In the genomic region with DNA sequence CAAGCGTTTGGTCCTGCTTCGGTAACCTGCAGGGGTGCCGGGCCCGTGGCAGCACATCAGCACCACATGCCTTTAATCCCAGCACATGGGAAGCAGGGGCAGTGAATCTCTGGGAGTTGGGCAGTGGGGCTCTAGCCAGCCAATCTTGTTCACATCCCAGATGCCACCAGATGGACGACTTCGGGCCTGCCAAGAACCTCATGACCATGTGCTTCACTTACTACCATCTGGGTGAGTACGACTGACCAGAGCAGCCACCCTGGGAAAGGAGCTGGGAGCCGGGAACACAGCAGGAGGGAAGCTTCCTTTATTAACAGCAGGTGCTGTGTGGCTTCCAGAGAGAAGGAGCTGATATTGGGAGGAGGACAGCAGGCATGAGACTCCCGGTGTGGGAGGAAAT, we compare ENCODE assay signal across 23 mouse cellular contexts. TPM values are rescaled to one million over a fixed set of nuclear protein-coding genes. Genes with fewer than 3 reads are reported as not detected.
A peak's percentile ranks its signal among the peaks of the same experiment; 100 is the strongest.
DNase-seq lines count a peak whose midpoint lies in the region; ATAC-seq and TF ChIP-seq lines count a peak whose summit lies in the region.
"Had no signal": no experiment of that assay in that cellular context is flagged by ENCODE, and none has a peak within 500 bp of the region (broad histone marks: within the 10 kb centered on the region; RNA-seq: fewer than 3 reads in every experiment).

No protein-coding gene starts in this region.

- peaks cover 10% of the 10 kb centered on the region for H3K36me3 ChIP-seq in hindbrain, embryonic 16.5 days (ENCODE audit: control insufficient read depth, insufficient read depth, low read length)
- H3K36me3 ChIP-seq in hindbrain, embryonic 10.5 days, result peaks cover 16% of the 10 kb centered on the region; the same call in 1 of the 2 replicates
- peaks cover 30% of the 10 kb centered on the region for H3K36me3 ChIP-seq in megakaryocyte, embryonic 14.5 days (replicated peaks; ENCODE audit: low read length)
- no peaks in the 10 kb centered on the region for H3K36me3 ChIP-seq in myocyte (ENCODE audit: control insufficient read depth, insufficient read depth)
- H3K36me3 ChIP-seq: embryonic facial prominence, embryonic 10.5 days had no signal

- H3K4me1 ChIP-seq in hindbrain, embryonic 16.5 days (ENCODE audit: control insufficient read depth, insufficient read depth, low read depth, low read length), result peaks cover 2% of the 10 kb centered on the region; the same call in 1 of the 2 replicates
- H3K4me1 ChIP-seq in hindbrain, embryonic 10.5 days (replicated peaks), result peaks cover 45% of the 10 kb centered on the region
- peaks cover 49% of the 10 kb centered on the region for H3K4me1 ChIP-seq in megakaryocyte, embryonic 14.5 days

- peak; percentile 84 to 88 for DNase-seq in cerebellum, postnatal 10 days
- DNase-seq in cerebellum, adult 18-20 months, result no peak
- DNase-seq in hindbrain, embryonic 10.5 days (ENCODE audit: low spot score), result no peak
- DNase-seq in layer of hippocampus, adult 8-10 months (ENCODE audit: low spot score in 2 of 2), result no peak
- DNase-seq: adrenal gland, postnatal 14 days; cerebellum, adult 9-10 months; gastrocnemius, postnatal 10 days; heart, adult 18-20 months; heart, postnatal 14 days had no signal

- WGBS in hindbrain, embryonic 16.5 days, result 62% methylated on average over 9 of the region's 9 CpGs
- WGBS in hindbrain, embryonic 10.5 days, result 65% methylated on average over 9 of the region's 9 CpGs

- H3K4me2 ChIP-seq in hindbrain, embryonic 16.5 days (ENCODE audit: low read length), result no peak overlapping the region
- H3K4me2 ChIP-seq in myocyte (ENCODE audit: low read depth), result peak overlapping the region; percentile 80
- H3K4me2 ChIP-seq: heart, embryonic 11.5 days; heart, embryonic 15.5 days had no signal

- no peaks in the 10 kb centered on the region for H3K27me3 ChIP-seq in hindbrain, embryonic 16.5 days (replicated peaks; ENCODE audit: control insufficient read depth, insufficient read depth, low read length)
- no peaks in the 10 kb centered on the region for H3K27me3 ChIP-seq in hindbrain, embryonic 10.5 days (ENCODE audit: insufficient read depth, poor library complexity, severe bottlenecking)
- H3K27me3 ChIP-seq in megakaryocyte, embryonic 14.5 days (replicated peaks), result peaks cover 43% of the 10 kb centered on the region
- no peaks in the 10 kb centered on the region for H3K27me3 ChIP-seq in myocyte (ENCODE audit: control insufficient read depth, insufficient read depth, insufficient read length)
- H3K27me3 ChIP-seq: heart, embryonic 15.5 days; Patski had no signal

- no peak for TF ChIP-seq POLR2A in myocyte (IDR thresholded peaks at IDR 0.05; ENCODE audit: insufficient read length, low read depth)

- H3ac ChIP-seq in myocyte (ENCODE audit: control insufficient read depth, insufficient read length), result no peak overlapping the region

- H3K4me3 ChIP-seq in hindbrain, embryonic 16.5 days (ENCODE audit: low read length), result no peak overlapping the region
- H3K4me3 ChIP-seq in hindbrain, embryonic 10.5 days, result no peak overlapping the region
- H3K4me3 ChIP-seq in megakaryocyte, embryonic 14.5 days (replicated peaks), result peak overlapping the region; percentile 21
- no peak overlapping the region for H3K4me3 ChIP-seq in myocyte
- H3K4me3 ChIP-seq: embryonic facial prominence, embryonic 10.5 days; heart, embryonic 15.5 days had no signal

- no peaks in the 10 kb centered on the region for H3K9me3 ChIP-seq in hindbrain, embryonic 16.5 days (ENCODE audit: control insufficient read depth, low read length)
- no peaks in the 10 kb centered on the region for H3K9me3 ChIP-seq in hindbrain, embryonic 10.5 days
- H3K9me3 ChIP-seq in megakaryocyte, embryonic 14.5 days, result peaks cover 4% of the 10 kb centered on the region
- H3K9me3 ChIP-seq: embryonic facial prominence, embryonic 10.5 days; heart, embryonic 15.5 days had no signal

- H3K79me2 ChIP-seq in myocyte (ENCODE audit: control insufficient read depth, insufficient read depth), result no peaks in the 10 kb centered on the region

- peak; percentile 51; the same call in 1 of the 2 replicates for ATAC-seq in hindbrain, embryonic 16.5 days
- ATAC-seq in megakaryocyte, adult 5-6 weeks (ENCODE audit: poor library complexity, severe bottlenecking), result no peak
- ATAC-seq: activated CD4-positive, CD25-positive, alpha-beta regulatory T cell, adult 4 months; forebrain, embryonic 16.5 days; intestine, embryonic 16.5 days; Patski had no signal

- no peak overlapping the region for H3K9ac ChIP-seq in hindbrain, embryonic 16.5 days (ENCODE audit: low read depth, low read length)

- H3K27ac ChIP-seq in hindbrain, embryonic 16.5 days (ENCODE audit: low read depth, low read length), result no peak overlapping the region
- no peak overlapping the region for H3K27ac ChIP-seq in hindbrain, embryonic 10.5 days
- H3K27ac ChIP-seq: embryonic facial prominence, embryonic 10.5 days; heart, embryonic 15.5 days had no signal

TF ChIP-seq in myocyte, 11 proteins besides CTCF, POLR2A, EP300 and RAD21:
- TF ChIP-seq E2F4 (IDR thresholded peaks at IDR 0.05; ENCODE audit: insufficient read depth) (no peak), REST (IDR thresholded peaks at IDR 0.05; ENCODE audit: insufficient read depth, insufficient read length) (no peak), TCF12 (IDR thresholded peaks at IDR 0.05; ENCODE audit: insufficient read depth, poor library complexity, severe bottlenecking) (no peak), SRF (IDR thresholded peaks at IDR 0.05; ENCODE audit: control insufficient read depth, insufficient read length, low read depth) (no peak), TCF3 (IDR thresholded peaks at IDR 0.05; ENCODE audit: insufficient read length, low read depth) (no peak), MYOG (IDR thresholded peaks at IDR 0.05; ENCODE audit: control insufficient read depth in 1 of 3, insufficient read depth in 1 of 3, insufficient read length in 2 of 3, low read depth in 2 of 3) (peak in 1 of 3 experiments; percentile 5), MYOD1 (IDR thresholded peaks at IDR 0.05; ENCODE audit: control insufficient read depth in 1 of 3, insufficient read length in 2 of 3, low read depth in 2 of 3) (peak in 1 of 3 experiments; percentile 34)

RNA-seq across cellular contexts. Expression of a gene that starts 26.1 kb away (rescaled TPM):
- polyA plus RNA-seq in hindbrain, embryonic 16.5 days (2015; fragmentation: Nextera tagmentation; extraction: Ambion mirVana), result 1.8 and 2.6 TPM in 2 replicates
- polyA plus RNA-seq in hindbrain, embryonic 10.5 days (2016; fragmentation: Nextera tagmentation; extraction: Ambion mirVana), result 0.95 and 4.1 TPM in 2 replicates
- polyA plus RNA-seq in megakaryocyte, embryonic 14.5 days (2012; ENCODE audit: insufficient read depth, low replicate concordance), result not detected in 2 replicates
- total RNA-seq in megakaryocyte, adult 5-6 weeks (2015), result not detected in 2 replicates
- not detected in 2 replicates for total RNA-seq in megakaryocyte, adult 5-6 weeks (2017)
- not detected for polyA plus RNA-seq in myocyte (2012; fragmentation: generic; extraction: Trizol)
- 1 to 10 TPM in 1 of 4 experiments, under 1 TPM in 2, not detected in 1; 0.41 to 1.1 (median 0.43) TPM for total RNA-seq in layer of hippocampus, adult 8-10 months (2022)
- total RNA-seq: CH12.LX; gastrocnemius, postnatal 10 days; gastrocnemius, postnatal 4 days; heart, postnatal 14 days; hematopoietic stem cell, adult 5-6 weeks had no signal
- polyA plus RNA-seq: activated CD4-positive, CD25-positive, alpha-beta regulatory T cell, adult 4 months; heart, embryonic 11.5 days had no signal

RNA-seq across cellular contexts. Expression of a gene that starts 37.2 kb away (rescaled TPM):
- polyA plus RNA-seq in hindbrain, embryonic 16.5 days (2015; fragmentation: Nextera tagmentation; extraction: Ambion mirVana), result 32.6 and 38.0 TPM in 2 replicates
- polyA plus RNA-seq in hindbrain, embryonic 10.5 days (2016; fragmentation: Nextera tagmentation; extraction: Ambion mirVana), result 5.2 and 12.5 TPM in 2 replicates
- 2.4 and 4.1 TPM in 2 replicates for polyA plus RNA-seq in megakaryocyte, embryonic 14.5 days (2012; ENCODE audit: insufficient read depth, low replicate concordance)
- total RNA-seq in megakaryocyte, adult 5-6 weeks (2015), result 61.4 and 76.5 TPM in 2 replicates
- total RNA-seq in megakaryocyte, adult 5-6 weeks (2017), result 70.0 and 87.2 TPM in 2 replicates
- polyA plus RNA-seq in myocyte (2012; fragmentation: generic; extraction: Trizol), result 9.4 TPM
- total RNA-seq in layer of hippocampus, adult 8-10 months (2022), result 100 to 1,000 TPM; 152 to 193 (median 182) TPM
- polyA plus RNA-seq: activated CD4-positive, CD25-positive, alpha-beta regulatory T cell, adult 4 months had no signal

RNA-seq across cellular contexts. Expression of a gene that starts 49.9 kb away (rescaled TPM):
- 28.0 and 29.3 TPM in 2 replicates for polyA plus RNA-seq in hindbrain, embryonic 16.5 days (2015; fragmentation: Nextera tagmentation; extraction: Ambion mirVana)
- 34.1 and 38.7 TPM in 2 replicates for polyA plus RNA-seq in hindbrain, embryonic 10.5 days (2016; fragmentation: Nextera tagmentation; extraction: Ambion mirVana)
- polyA plus RNA-seq in megakaryocyte, embryonic 14.5 days (2012; ENCODE audit: insufficient read depth, low replicate concordance), result 29.1 and 34.2 TPM in 2 replicates
- 21.1 and 23.0 TPM in 2 replicates for total RNA-seq in megakaryocyte, adult 5-6 weeks (2015)
- 31.8 and 33.3 TPM in 2 replicates for total RNA-seq in megakaryocyte, adult 5-6 weeks (2017)
- 31.7 TPM for polyA plus RNA-seq in myocyte (2012; fragmentation: generic; extraction: Trizol)
- 10 to 100 TPM; 28.4 to 37.8 (median 32.3) TPM for total RNA-seq in layer of hippocampus, adult 8-10 months (2022)

Comparison
In these comparisons a context has a peak if more than half of its experiments do, and no peak if none do; other contexts are left out.
1. DNase-seq: peak in cerebellum, postnatal 10 days (2 of 2); none in cerebellum, adult 18-20 months (0 of 2), hindbrain, embryonic 10.5 days (single experiment) and layer of hippocampus, adult 8-10 months (0 of 2).